Mouse (Mus musculus) ovary, postnatal 36 days (tissue): ENCODE data around the gene Pphln1.

Source experiments
- DNase-seq: peaks from one replicate; pipeline ENCODE4 v3.0.0; 2022; ENCODE audit warnings: low spot score, mixed read lengths

Gene Pphln1

DNA sequence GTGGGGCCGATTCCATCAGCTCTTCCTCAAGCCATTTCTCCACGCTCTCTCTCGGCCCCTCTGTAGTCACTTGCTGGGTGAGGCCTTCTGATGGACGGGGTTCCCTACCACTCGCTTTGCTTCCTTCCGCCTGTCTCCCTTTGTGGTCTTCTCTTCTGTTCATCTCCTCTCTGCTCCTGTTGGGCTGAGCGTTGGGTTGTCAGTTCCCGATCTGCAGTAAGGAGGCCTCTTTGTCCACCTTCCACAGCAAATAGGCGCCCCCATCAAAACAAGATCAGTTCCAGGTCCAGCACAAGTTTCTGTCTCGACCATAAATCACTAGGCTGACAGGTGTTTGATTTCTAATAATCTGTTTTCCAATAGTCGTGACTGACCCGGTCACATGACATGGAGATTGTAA lies 37.8 kb downstream of the Pphln1 start:
- no peak for DNase-seq

- peak; percentile 42 for DNase-seq
Observed at GRCm38 (mm10) chr15:93438663-93439062, 40.5 kb downstream of the Pphln1 start.

DNA sequence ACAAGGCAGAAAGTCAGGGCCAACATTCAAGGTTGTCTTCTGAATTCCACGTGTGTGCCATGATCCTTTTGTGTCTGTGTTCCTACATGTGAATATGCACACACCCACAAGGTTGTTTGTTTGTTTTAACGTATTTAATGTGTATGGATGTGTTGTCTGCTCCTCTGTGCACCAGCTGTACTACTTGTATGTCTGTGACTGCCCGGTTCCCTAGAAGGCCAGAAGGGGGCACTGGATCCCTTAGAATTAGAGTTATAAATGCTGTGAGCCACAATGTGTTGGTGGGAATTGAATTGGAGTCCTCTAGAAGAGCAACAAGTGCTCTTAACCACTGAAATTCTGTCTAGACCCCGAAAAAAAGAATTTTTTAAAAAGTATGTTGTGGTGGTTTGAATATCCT lies 44.1 kb downstream of the Pphln1 start:
- no peak for DNase-seq

DNA sequence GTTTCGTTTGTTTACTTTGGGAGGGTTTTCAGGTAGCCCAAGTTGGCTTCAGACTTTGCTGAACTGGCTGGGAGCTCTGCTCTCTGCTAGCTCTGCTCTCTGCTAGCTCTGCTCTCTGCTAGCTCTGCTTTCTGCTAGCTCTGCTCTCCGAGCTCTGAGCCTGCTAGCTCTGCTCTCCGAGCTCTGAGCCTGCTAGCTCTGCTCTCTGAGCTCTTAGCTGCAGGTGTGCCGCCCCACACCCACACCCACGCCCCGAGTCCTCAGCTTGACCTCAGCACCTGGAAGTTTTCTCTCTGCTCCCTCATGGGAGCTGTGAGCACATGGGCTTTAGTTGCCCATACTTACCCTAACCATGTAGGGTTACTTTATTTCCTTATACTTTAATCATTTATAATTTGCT lies 45.5 kb downstream of the Pphln1 start:
- no peak for DNase-seq

DNA sequence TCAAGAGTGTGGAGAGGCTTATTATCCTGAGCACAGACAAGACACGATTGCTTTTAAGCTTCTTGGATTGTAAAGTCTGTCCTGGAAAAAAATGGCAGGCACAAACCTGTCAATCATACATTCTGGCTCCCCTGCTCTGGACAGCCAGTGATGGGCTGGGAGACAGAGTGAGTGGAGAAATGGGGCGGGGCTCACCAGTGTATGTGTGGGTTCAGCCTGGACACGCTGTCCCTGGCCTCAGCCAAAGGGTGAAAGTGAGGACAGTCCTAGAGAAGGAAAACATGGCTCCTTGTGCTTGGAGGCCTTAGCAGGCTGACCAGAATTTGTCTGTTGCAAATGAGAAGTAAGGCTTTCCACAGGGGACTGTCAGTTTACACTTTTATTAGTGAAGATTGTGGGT lies 50.7 kb downstream of the Pphln1 start:
- no peak for DNase-seq

DNA sequence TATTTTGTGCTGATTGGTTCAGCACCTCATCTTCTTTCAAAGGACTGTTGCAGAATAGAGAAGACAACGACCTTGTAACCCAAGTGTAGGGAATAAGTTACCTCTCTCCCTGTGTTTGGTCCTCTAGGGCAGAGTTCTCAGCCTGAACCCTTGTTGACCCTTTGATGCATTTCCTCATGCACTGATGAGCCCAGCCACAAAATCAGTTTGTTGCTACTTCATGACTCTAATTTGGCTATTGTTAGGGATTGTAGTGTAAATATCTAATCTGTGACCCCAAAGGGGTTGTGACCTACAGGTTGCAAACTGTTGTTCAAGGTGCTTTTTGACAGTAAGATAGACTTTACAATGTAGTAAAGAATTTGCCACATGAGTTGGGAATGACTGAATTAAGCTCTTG lies 55.1 kb downstream of the Pphln1 start:
- DNase-seq: no peak

DNA sequence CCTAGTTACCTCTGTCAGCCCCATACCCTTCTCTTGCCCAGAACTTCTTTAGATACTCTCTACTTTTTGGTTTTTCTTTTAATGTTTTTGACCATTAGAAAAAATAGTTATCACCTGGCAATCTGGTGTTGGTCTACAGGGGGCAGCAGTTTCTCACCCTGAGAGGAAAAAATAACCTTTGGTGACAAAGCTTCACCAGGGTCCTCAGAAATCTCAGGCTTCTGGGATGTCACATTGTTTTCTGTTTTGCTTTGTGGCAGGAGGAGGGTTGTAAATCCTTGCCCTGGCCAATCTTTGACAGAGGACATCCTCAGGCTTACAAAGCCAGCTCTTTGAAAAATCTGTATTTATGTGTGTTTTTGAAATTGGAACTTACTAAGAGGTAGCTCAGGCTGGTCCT lies 57.9 kb downstream of the Pphln1 start:
- DNase-seq: no peak

GRCm38 (mm10) chr15:93459422-93459821 lies 61.3 kb downstream of the Pphln1 start:
- no peak for DNase-seq

- no peak for DNase-seq
Observed at GRCm38 (mm10) chr15:93461066-93461465, 62.9 kb downstream of the Pphln1 start.

- no peak for DNase-seq
Observed at GRCm38 (mm10) chr15:93471651-93472050, 73.5 kb downstream of the Pphln1 start.

DNA sequence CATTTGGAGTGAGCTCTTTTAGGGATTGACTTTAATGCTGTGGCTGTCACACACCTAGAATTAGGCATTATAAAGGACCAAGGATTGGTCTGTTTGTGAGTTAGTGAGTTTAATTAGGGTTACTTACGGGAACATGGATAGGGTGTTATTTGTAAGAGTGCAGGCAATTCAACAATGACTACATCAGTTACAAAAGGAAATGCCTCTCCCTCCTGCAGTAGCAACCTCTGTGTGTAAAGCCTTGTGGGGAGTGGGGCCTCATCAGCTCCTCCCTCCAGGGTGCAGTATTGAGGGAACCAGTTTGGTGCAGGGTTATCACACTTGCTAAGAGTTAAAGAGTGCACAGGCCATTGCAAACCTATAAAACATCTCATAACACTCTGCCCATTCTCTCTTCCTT lies 73.9 kb downstream of the Pphln1 start:
- no peak for DNase-seq

DNA sequence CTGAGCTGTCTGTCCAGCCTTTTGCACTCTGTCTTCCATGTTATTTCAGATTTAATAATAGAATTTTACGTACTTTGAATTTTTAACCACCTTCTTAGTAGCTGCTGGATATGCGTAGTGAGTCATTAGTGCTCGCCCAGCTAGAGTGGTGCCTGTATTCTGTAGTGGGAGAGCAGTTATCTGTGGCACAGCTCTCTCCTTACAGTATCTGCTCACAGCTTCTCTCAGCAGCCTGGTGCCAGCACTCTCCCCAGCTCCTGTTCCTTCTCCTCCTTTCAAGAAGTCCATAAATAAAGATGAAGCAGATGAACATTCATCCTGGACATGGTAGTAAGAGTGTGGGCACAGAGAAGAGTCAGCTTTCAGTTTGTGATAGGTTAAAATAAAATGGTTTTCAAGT lies 76.1 kb downstream of the Pphln1 start:
- no peak for DNase-seq

- no peak for DNase-seq
Observed at GRCm38 (mm10) chr15:93475688-93476087, 77.5 kb downstream of the Pphln1 start.

GRCm38 (mm10) chr15:93477729-93478128 lies 79.6 kb downstream of the Pphln1 start:
- DNase-seq: no peak

- no peak for DNase-seq
Observed at GRCm38 (mm10) chr15:93478676-93479075, 80.5 kb downstream of the Pphln1 start.

- no peak for DNase-seq
Observed at GRCm38 (mm10) chr15:93479445-93479844, 81.3 kb downstream of the Pphln1 start.

- no peak for DNase-seq
Observed at GRCm38 (mm10) chr15:93481112-93481511, 83.0 kb downstream of the Pphln1 start.

DNA sequence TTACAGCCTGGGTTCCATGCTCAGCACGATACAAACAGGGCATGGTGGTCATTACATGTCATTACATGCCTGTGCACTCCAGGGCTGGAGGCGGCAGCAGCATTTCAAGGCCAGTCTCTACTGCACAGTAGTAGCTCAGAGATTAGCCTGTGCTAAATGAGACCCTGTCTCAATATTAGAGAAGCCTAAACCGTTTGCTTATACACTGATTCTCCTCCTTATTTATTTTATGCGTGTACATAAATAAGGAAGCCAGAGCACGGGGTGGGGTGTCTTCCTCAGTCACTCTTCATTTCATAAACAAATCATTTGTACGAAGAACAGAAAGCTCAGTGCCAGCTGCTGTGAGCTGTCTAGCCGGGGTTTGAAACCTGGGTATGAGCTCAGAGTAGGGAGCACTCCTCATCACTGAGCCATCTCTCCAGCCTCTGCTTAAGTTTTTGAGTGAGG lies 86.1 kb downstream of the Pphln1 start:
- no peak for DNase-seq

GRCm38 (mm10) chr15:93485252-93485651 lies 87.1 kb downstream of the Pphln1 start:
- no peak for DNase-seq

GRCm38 (mm10) chr15:93486066-93486465 lies 87.9 kb downstream of the Pphln1 start:
- DNase-seq: no peak

GRCm38 (mm10) chr15:93489597-93489996 lies 91.4 kb downstream of the Pphln1 start:
- no peak for DNase-seq

DNA sequence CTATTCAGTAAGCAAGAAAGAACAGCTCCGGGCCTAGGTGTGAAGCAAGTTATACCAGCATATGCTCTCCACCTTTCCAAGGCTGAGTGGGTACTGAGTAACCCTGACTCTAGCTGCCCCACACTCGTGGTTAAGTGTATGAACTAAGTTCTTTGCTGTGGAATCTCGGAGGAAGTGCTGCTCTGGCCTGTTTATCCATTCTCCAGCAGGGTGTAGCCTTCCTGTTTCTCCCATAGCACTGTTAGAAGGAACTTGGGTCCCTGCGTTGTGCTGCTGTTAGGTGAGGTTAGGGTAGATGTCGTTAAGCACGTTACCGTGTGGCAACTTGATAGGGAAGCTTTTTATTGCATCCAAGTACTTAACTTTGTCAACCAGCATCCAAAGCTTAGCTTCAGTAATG lies 96.5 kb downstream of the Pphln1 start:
- DNase-seq: no peak

- DNase-seq: no peak
Observed at GRCm38 (mm10) chr15:93499866-93500265, 101.7 kb downstream of the Pphln1 start.

DNA sequence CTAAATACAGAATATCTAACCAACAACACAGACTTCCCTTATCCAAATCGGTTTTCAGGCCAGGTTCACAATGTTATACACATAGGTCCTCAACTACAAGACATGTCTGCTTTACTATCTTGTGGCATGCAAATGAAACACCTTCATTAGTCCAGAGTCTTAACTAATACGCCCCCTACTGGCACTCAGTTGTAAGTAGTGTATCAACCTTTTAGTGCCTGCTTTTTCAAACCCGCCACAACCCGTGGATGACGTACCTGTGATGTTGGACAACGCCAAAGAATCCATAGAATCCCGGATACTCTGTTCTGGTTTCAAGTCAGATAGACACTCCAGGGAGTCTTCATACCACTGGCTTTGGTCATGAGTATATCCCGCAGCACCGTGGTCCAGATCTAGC lies 104.6 kb downstream of the Pphln1 start:
- no peak for DNase-seq

DNA sequence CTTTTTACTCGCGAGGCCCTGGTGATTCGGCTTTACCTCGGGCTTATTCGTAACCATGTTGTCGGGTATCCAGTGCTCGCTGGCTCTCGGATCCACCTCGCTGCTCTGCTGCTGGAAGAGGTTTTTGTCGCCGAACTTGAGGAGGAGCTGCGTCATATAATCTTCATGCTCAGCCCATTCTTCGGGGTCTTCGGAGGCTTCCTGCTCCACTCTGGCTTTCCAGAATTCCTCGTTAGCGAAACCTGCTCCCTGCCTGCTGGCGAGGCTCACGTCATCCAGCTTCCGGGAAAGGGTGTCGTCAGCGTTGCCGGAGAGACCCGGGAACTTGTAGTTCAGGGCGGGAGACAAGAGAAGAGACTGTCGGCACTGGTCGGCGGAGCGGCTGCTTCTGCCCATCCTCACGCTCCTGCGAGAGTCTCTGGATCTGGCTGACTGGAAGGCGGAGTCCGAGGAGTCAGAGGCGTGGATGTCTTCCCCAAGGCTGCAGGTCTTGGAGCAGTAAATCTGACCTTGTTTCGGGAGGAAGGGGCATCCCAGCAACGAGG lies 105.1 kb downstream of the Pphln1 start:
- no peak for DNase-seq
